Mouse (Mus musculus) liver, embryonic 14.5 days (tissue): ENCODE results near the gene Wnt7a.

Experiments
- CTCF ChIP-seq: IDR thresholded peaks from 2 replicates; pipeline ENCODE4 v1.5.1; 2016; ENCODE audit warnings: antibody characterized with exemption, low read depth, control low read depth
- EP300 ChIP-seq: IDR thresholded peaks from 2 replicates; pipeline ENCODE4 v1.6.1; 2016; ENCODE audit warnings: antibody characterized with exemption, low read depth

DNA sequence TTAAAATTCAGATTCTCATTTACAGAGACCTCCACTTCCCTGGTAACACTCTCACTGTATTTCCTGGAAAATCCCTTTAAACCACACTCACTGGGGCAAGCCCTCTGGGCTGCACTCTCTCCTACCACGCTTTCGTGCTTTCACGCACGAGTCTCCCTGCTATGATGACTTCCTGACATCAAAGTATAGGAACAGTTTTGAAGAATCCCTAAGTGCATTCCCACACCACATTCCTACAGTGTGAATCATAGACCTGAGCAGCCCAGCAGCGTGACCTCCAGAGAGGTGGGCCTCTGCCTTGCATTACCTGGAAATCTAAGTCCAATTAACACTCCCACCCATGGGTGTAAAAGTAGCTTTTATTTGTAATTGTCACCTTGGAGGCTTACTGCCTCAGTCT is 43.4 kb upstream of the Wnt7a start:
- no peak for TF ChIP-seq CTCF
- no peak for TF ChIP-seq EP300
